Mouse (Mus musculus): ENCODE measurements around the gene Fndc3b.

- TF ChIP-seq GATA1 (IDR thresholded peaks at IDR 0.05; ENCODE audit: borderline replicate concordance, low read length): no peak
- no peak for TF ChIP-seq FLI1 (IDR thresholded peaks at IDR 0.05; ENCODE audit: low read length)
Measured at GRCm38 (mm10) chr3:27686732-27687491, 24.2 kb downstream of the Fndc3b start.
